Mouse (Mus musculus) intestine, embryonic 14.5 days (tissue): ENCODE measurements around the gene Cd19. TPM values are rescaled to one million over a fixed set of nuclear protein-coding genes. Genes with fewer than 3 reads are reported as not detected.

ENCODE experiments used
- ATAC-seq: fragments of 200-750 bp; cut with Nextera tagmentation; replicated peaks from 2 replicates; pipeline ENCODE4 v1.8.0; 2017; ENCODE audit warnings: low read depth, moderate number of reproducible peaks, moderate TSS enrichment, moderate library complexity; ENCODE audit not compliant: low FRiP score, low TSS enrichment
- DNase-seq: peaks from one replicate; pipeline ENCODE4 v3.0.0-alpha.2; 2018; ENCODE audit warnings: low spot score
- H3K27ac ChIP-seq: fragments of 300-500 bp; sonication (generic); 2 replicates; pipeline ENCODE4 v1.5.1; 2014; ENCODE audit warnings: low read depth, mild to moderate bottlenecking, control low read depth
- H3K27me3 ChIP-seq: fragments of 300-500 bp; sonication (generic); replicated peaks from 2 replicates; pipeline ENCODE4 v1.6.1; 2014; ENCODE audit warnings: low read length, control low read depth; ENCODE audit not compliant: control insufficient read depth, insufficient read depth
- H3K36me3 ChIP-seq: fragments of 300-500 bp; sonication (generic); 2 replicates; pipeline ENCODE4 v1.6.1; 2014; ENCODE audit warnings: low read length, control low read depth; ENCODE audit not compliant: control insufficient read depth, insufficient read depth
- H3K4me1 ChIP-seq: fragments of 300-500 bp; sonication (generic); replicated peaks from 2 replicates; pipeline ENCODE4 v1.6.1; 2014; ENCODE audit warnings: low read length, control low read depth, mixed read lengths; ENCODE audit not compliant: control insufficient read depth, insufficient read depth
- H3K4me2 ChIP-seq: fragments of 300-500 bp; sonication (generic); 2 replicates; pipeline ENCODE4 v1.6.1; 2014; ENCODE audit warnings: low read length
- H3K4me3 ChIP-seq: fragments of 300-500 bp; sonication (generic); 2 replicates; pipeline ENCODE4 v1.5.1; 2014; ENCODE audit warnings: low read depth, low read length, control low read depth, mixed read lengths
- H3K9ac ChIP-seq: fragments of 300-500 bp; sonication (generic); 2 replicates; pipeline ENCODE4 v1.6.1; 2014; ENCODE audit warnings: mild to moderate bottlenecking, low read length
- H3K9me3 ChIP-seq: fragments of 300-500 bp; sonication (generic); 2 replicates; pipeline ENCODE4 v1.6.1; 2016; ENCODE audit warnings: low read length, control low read depth; ENCODE audit not compliant: control insufficient read depth
- WGBS: fragments of 180-500 bp; shearing (Covaris S2); extraction: QIAGEN DNeasy Blood & Tissue Kit; methylation state at CpG from one replicate; pipeline ENCODE4 v1.1.7; 2014; 5-methylcytosine and 5-hydroxymethylcytosine counted together
- polyA plus RNA-seq: library from polyadenylated mRNA; unstranded; fragments of >200 nt; fragmentation: Nextera tagmentation; extraction: Ambion mirVana; gene quantifications from 2 replicates; pipeline ENCODE4 v1.2.1, GENCODE M21; 2014

The Cd19 gene
- polyA plus RNA-seq, 1 experiment from 2014 or later: not detected

GRCm38 (mm10) chr7:126445104-126445815, 30.6 kb upstream of the Cd19 start:
- Histone ChIP-seq H3K9ac (no peak overlapping the region), H3K9me3 (no peaks in the 10 kb centered on the region), H3K27ac (no peak overlapping the region), H3K4me3 (no peak overlapping the region), H3K4me2 (no peak overlapping the region), H3K27me3 (no peaks in the 10 kb centered on the region), H3K4me1 (no peaks in the 10 kb centered on the region), H3K36me3 (peaks cover 40% of the 10 kb centered on the region)
- DNase-seq (no peak), ATAC-seq (no peak)
- WGBS: 93% methylated on average over 15 of the region's 15 CpGs

DNA sequence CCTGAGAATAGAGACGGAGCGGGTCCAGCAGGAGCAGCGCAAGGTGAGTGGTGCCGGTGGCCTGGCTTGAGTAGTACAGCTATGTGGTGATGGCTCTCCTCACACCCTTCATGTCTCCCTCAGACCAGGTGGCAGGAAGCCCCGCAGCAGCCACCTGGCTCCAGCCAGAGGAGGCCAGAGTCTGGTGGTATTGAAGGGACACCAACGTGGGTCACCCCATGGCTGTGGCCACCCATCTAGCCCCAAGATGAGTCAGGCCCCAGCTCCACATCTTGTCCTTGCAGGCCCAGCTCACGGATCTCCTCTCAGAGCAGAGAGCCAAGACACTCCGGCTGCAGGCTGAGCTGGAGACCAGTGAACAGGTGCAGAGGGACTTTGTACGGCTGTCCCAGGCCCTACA, 29.8 kb upstream of the Cd19 start:
- no peak overlapping the region for H3K4me2 ChIP-seq
- no peaks in the 10 kb centered on the region for H3K9me3 ChIP-seq
- H3K27me3 ChIP-seq: no peaks in the 10 kb centered on the region
- no peak overlapping the region for H3K4me3 ChIP-seq
- no peak overlapping the region for H3K27ac ChIP-seq
- no peak for DNase-seq
- peaks cover 40% of the 10 kb centered on the region for H3K36me3 ChIP-seq
- WGBS: 90% methylated on average over 9 of the region's 9 CpGs
- ATAC-seq: no peak
- H3K9ac ChIP-seq: no peak overlapping the region
- H3K4me1 ChIP-seq: no peaks in the 10 kb centered on the region

DNA sequence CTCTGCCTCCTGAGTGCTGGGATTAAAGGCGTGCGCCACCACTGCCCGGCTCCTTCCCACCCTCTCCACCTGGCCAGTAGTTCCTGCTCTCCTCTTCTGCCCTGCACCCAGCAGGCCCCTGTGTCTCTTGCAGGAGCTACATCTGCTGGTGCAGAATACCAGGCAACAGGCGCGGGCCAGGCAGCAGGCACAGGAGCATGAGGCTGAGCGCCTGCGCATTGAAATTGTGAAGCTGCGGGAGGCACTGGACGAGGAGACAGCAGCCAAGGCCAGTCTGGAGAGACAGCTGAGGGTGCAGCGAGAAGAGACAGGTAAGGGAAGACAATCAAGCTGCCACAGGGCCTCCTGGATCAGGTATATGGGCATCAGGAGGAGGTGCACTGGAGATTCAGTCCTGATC, 29.3 kb upstream of the Cd19 start:
- Histone ChIP-seq H3K27me3 (no peaks in the 10 kb centered on the region), H3K4me3 (no peak overlapping the region), H3K4me2 (no peak overlapping the region), H3K27ac (no peak overlapping the region), H3K9ac (no peak overlapping the region), H3K36me3 (peaks cover 40% of the 10 kb centered on the region), H3K9me3 (no peaks in the 10 kb centered on the region), H3K4me1 (no peaks in the 10 kb centered on the region)
- DNase-seq (no peak), ATAC-seq (no peak)
- WGBS: 95% methylated on average over 10 of the region's 10 CpGs

DNA sequence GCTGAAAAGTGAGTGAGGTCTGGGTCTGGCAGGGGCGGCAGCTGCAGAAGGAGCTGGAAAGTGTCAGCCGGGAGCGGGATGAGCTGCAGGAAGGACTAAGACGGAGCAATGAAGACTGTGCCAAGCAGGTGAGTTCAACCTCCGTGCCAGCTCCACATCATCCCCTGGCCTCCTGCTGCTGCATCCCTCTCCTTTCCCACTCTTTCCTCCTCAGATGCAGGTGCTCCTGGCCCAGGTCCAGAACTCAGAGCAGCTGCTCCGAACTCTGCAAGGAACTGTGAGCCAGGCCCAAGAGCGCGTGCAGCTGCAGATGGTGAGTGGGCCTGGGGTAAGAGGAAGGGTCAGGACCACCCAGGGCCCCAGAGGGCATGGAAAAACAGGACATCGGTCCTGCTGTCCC, 25.4 kb upstream of the Cd19 start:
- Histone ChIP-seq H3K4me2 (no peak overlapping the region), H3K27me3 (no peaks in the 10 kb centered on the region), H3K27ac (no peak overlapping the region), H3K9ac (no peak overlapping the region), H3K4me1 (no peaks in the 10 kb centered on the region), H3K36me3 (peaks cover 24% of the 10 kb centered on the region), H3K4me3 (no peak overlapping the region), H3K9me3 (no peaks in the 10 kb centered on the region)
- DNase-seq: no peak
- WGBS: 77% methylated on average over 9 of the region's 9 CpGs
- no peak for ATAC-seq

DNA sequence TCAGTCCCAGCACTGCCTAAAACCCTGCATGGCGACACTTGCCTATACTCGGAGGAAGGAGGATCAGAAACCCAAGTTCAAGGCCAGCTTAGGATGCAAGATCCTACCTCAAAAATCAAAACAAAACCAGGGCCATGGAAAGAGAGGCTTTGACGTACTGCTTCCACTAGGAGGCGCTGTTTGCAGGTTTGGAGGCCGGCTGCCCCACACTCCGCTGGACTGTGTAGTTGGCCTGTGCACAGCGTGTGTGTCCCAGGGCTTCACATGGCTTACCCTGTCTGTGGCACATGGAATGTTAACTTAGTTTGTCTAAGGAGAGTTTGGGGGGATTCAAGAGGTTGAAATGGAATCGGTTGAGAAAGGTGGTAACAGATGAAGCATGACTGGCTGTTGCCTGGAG, 22.2 kb upstream of the Cd19 start:
- DNase-seq (peak; percentile 75), ATAC-seq (no peak)

DNA sequence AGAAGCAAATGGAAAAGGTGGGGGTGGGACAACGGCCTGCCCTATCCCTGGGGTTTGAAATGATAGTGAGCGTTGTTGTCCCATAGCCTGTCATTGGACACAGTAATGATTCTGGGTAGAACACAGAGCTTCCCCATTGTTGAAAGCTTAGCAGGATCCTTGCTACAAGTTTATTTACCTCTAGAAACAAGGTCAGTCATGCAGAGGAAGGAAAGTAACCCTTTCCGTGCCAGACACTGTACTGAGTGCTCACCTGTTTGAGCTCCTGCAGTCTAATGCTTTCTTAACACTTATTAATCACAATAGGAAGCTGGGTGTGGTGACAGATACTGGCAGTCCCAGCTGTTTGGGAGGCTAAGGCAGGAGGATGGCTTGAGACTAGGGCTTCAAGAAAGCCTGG, 21.1 kb upstream of the Cd19 start:
- no peaks in the 10 kb centered on the region for H3K9me3 ChIP-seq
- H3K36me3 ChIP-seq: peaks cover 20% of the 10 kb centered on the region; the same call in 1 of the 2 replicates
- no peaks in the 10 kb centered on the region for H3K4me1 ChIP-seq
- no peak for ATAC-seq
- WGBS: 86% methylated on average over 3 of the region's 3 CpGs
- H3K4me3 ChIP-seq: no peak overlapping the region
- no peaks in the 10 kb centered on the region for H3K27me3 ChIP-seq
- no peak overlapping the region for H3K4me2 ChIP-seq
- no peak overlapping the region for H3K9ac ChIP-seq
- no peak for DNase-seq
- no peak overlapping the region for H3K27ac ChIP-seq

More for the DNA sequence above, 22.2 kb upstream of the Cd19 start:
- no peaks in the 10 kb centered on the region for H3K9me3 ChIP-seq
- H3K4me3 ChIP-seq: no peak overlapping the region
- no peaks in the 10 kb centered on the region for H3K4me1 ChIP-seq
- H3K4me2 ChIP-seq: no peak overlapping the region
- 21% methylated on average over 8 of the region's 8 CpGs for WGBS
- no peak overlapping the region for H3K9ac ChIP-seq
- peaks cover 20% of the 10 kb centered on the region; the same call in 1 of the 2 replicates for H3K36me3 ChIP-seq
- H3K27me3 ChIP-seq: no peaks in the 10 kb centered on the region
- no peak overlapping the region for H3K27ac ChIP-seq

DNA sequence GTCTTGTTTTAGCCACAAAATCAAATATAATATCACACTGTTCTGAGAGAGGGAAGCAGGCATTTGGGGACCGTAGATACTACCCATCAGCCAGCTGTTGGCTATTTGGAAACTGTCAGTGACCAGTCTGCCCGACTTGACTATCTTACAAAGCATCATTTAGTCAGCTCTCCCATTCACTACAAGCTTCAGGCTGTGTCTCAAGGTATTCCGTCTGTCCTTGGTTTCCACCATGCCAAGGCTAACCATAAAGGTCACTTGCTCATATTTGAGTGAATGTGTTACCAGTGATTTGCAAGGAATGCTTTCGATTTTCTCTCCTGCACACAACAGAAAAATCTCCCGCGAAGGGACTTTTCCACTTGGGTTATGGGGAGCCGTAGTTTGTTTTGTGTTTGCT, 20.0 kb upstream of the Cd19 start:
- DNase-seq (no peak), ATAC-seq (no peak)
- peaks cover 20% of the 10 kb centered on the region; the same call in 1 of the 2 replicates for H3K36me3 ChIP-seq
- H3K4me1 ChIP-seq: 0 out of 2 replicates have a peak, but pooled peaks cover under 1% of the 10 kb centered on the region
- H3K9me3 ChIP-seq: no peaks in the 10 kb centered on the region
- no peak overlapping the region for H3K9ac ChIP-seq
- no peak overlapping the region for H3K4me2 ChIP-seq
- no peak overlapping the region for H3K27ac ChIP-seq
- no peak overlapping the region for H3K4me3 ChIP-seq
- WGBS: 89% methylated on average over 7 of the region's 7 CpGs
- no peaks in the 10 kb centered on the region for H3K27me3 ChIP-seq

GRCm38 (mm10) chr7:126430167-126430566, 15.5 kb upstream of the Cd19 start:
- Histone ChIP-seq H3K27ac (no peak overlapping the region), H3K9ac (no peak overlapping the region), H3K27me3 (no peaks in the 10 kb centered on the region), H3K36me3 (peaks cover 15% of the 10 kb centered on the region; the same call in 1 of the 2 replicates), H3K4me3 (no peak overlapping the region), H3K9me3 (no peaks in the 10 kb centered on the region), H3K4me2 (no peak overlapping the region), H3K4me1 (peaks cover 12% of the 10 kb centered on the region)
- ATAC-seq (no peak), DNase-seq (no peak)

- WGBS: 29% methylated on average over 15 of the region's 15 CpGs
- H3K27me3 ChIP-seq: no peaks in the 10 kb centered on the region
- peak overlapping the region; percentile 71 for H3K4me2 ChIP-seq
- peaks cover 9% of the 10 kb centered on the region; the same call in 1 of the 2 replicates for H3K36me3 ChIP-seq
- H3K9me3 ChIP-seq: no peaks in the 10 kb centered on the region
- H3K27ac ChIP-seq: no peak overlapping the region
- DNase-seq: no peak
- peaks cover 12% of the 10 kb centered on the region for H3K4me1 ChIP-seq
- H3K9ac ChIP-seq: peak overlapping the region; percentile 84
- peak overlapping the region; percentile 69 for H3K4me3 ChIP-seq
- peak; percentile 1; the same call in 1 of the 2 replicates for ATAC-seq
Observed at GRCm38 (mm10) chr7:126429503-126429898, 14.8 kb upstream of the Cd19 start.
